Mouse (Mus musculus): ENCODE measurements at regions not wholly inside any gene's neighbourhood (a gene's known extent, or its start where the extent isn't known, plus 50 kb on each side); places are given as distances from the start of the nearest gene placed in this dataset.
A peak's percentile ranks its signal among the peaks of the same experiment; 100 is the strongest.

GRCm38 (mm10) chr10:104455549-104456351, 261.9 kb downstream of the Gm4340 start:
- Histone ChIP-seq H3K27me3 (ENCODE audit: control insufficient read depth, insufficient read depth, low read length) (no peaks in the 10 kb centered on the region), H3K4me2 (peak overlapping the region; percentile 29; the same call in 1 of the 2 replicates), H3K27ac (ENCODE audit: low read depth, low read length) (no peak overlapping the region), H3K36me3 (ENCODE audit: control insufficient read depth, insufficient read depth, low read length) (no peaks in the 10 kb centered on the region), H3K9ac (ENCODE audit: low read length) (no peak overlapping the region), H3K4me1 (ENCODE audit: control insufficient read depth, insufficient read depth, low read length) (peaks cover 4% of the 10 kb centered on the region; the same call in 1 of the 2 replicates), H3K9me3 (ENCODE audit: control insufficient read depth, low read length) (no peaks in the 10 kb centered on the region), H3K4me3 (ENCODE audit: low read depth, low read length) (no peak overlapping the region)
- ATAC-seq (ENCODE audit: low FRiP score) (peak; percentile 58; the same call in 1 of the 2 replicates), DNase-seq (ENCODE audit: low spot score, missing footprints) (peak; percentile 84)
- 61% methylated on average over 14 of the region's 14 CpGs for WGBS

GRCm38 (mm10) chr10:104456352-104456725, 262.5 kb downstream of the Gm4340 start:
- no peaks in the 10 kb centered on the region for H3K27me3 ChIP-seq (ENCODE audit: control insufficient read depth, insufficient read depth, low read length)
- no peaks in the 10 kb centered on the region for H3K36me3 ChIP-seq (ENCODE audit: control insufficient read depth, insufficient read depth, low read length)
- peak; percentile 19; the same call in 1 of the 2 replicates for ATAC-seq (ENCODE audit: low FRiP score)
- H3K9ac ChIP-seq (ENCODE audit: low read length) = no peak overlapping the region
- peak overlapping the region; percentile 29; the same call in 1 of the 2 replicates for H3K4me2 ChIP-seq
- H3K4me3 ChIP-seq (ENCODE audit: low read depth, low read length) = no peak overlapping the region
- WGBS = 48% methylated on average over 5 of the region's 5 CpGs
- H3K4me1 ChIP-seq (ENCODE audit: control insufficient read depth, insufficient read depth, low read length) = peaks cover 4% of the 10 kb centered on the region; the same call in 1 of the 2 replicates
- DNase-seq (ENCODE audit: low spot score, missing footprints) = no peak
- no peak overlapping the region for H3K27ac ChIP-seq (ENCODE audit: low read depth, low read length)
- no peaks in the 10 kb centered on the region for H3K9me3 ChIP-seq (ENCODE audit: control insufficient read depth, low read length)

- Histone ChIP-seq H3K9me3 (ENCODE audit: control insufficient read depth, low read length) (no peaks in the 10 kb centered on the region), H3K36me3 (ENCODE audit: control insufficient read depth, insufficient read depth, low read length) (no peaks in the 10 kb centered on the region), H3K27me3 (ENCODE audit: control insufficient read depth, insufficient read depth, low read length) (no peaks in the 10 kb centered on the region), H3K4me1 (ENCODE audit: control insufficient read depth, insufficient read depth, low read length) (no peaks in the 10 kb centered on the region), H3K27ac (ENCODE audit: low read depth, low read length) (no peak overlapping the region), H3K9ac (ENCODE audit: low read length) (no peak overlapping the region), H3K4me2 (no peak overlapping the region), H3K4me3 (ENCODE audit: low read depth, low read length) (no peak overlapping the region)
- ATAC-seq (ENCODE audit: low FRiP score) = peak; percentile 62
- DNase-seq (ENCODE audit: low spot score, missing footprints) = peak; percentile 51
- whole genome bisulfite sequencing = 86% methylated on average over 5 of the region's 5 CpGs
Observed at GRCm38 (mm10) chr10:104486226-104486944, 292.5 kb downstream of the Gm4340 start.

- 87% methylated on average over 4 of the region's 4 CpGs for WGBS
- DNase-seq (ENCODE audit: low spot score, missing footprints) = peak; percentile 47
- H3K4me1 ChIP-seq (ENCODE audit: control insufficient read depth, insufficient read depth, low read length) = no peaks in the 10 kb centered on the region
Observed at GRCm38 (mm10) chr10:104489301-104489700, 295.5 kb downstream of the Gm4340 start.

GRCm38 (mm10) chr10:104490943-104491631, 297.2 kb downstream of the Gm4340 start:
- DNase-seq (ENCODE audit: low spot score, missing footprints) (peak; percentile 64), ATAC-seq (ENCODE audit: low FRiP score) (no peak)
- no peaks in the 10 kb centered on the region for H3K9me3 ChIP-seq (ENCODE audit: control insufficient read depth, low read length)
- WGBS = 67% methylated on average over 2 of the region's 2 CpGs
- H3K36me3 ChIP-seq (ENCODE audit: control insufficient read depth, insufficient read depth, low read length) = no peaks in the 10 kb centered on the region
- no peaks in the 10 kb centered on the region for H3K27me3 ChIP-seq (ENCODE audit: control insufficient read depth, insufficient read depth, low read length)
- H3K4me1 ChIP-seq (ENCODE audit: control insufficient read depth, insufficient read depth, low read length) = no peaks in the 10 kb centered on the region
- H3K27ac ChIP-seq (ENCODE audit: low read depth, low read length) = no peak overlapping the region
- H3K9ac ChIP-seq (ENCODE audit: low read length) = no peak overlapping the region
- H3K4me2 ChIP-seq = no peak overlapping the region
- H3K4me3 ChIP-seq (ENCODE audit: low read depth, low read length) = no peak overlapping the region

More at GRCm38 (mm10) chr10:104489301-104489700, 295.5 kb downstream of the Gm4340 start:
- no peak overlapping the region for H3K9ac ChIP-seq (ENCODE audit: low read length)
- no peak overlapping the region for H3K4me3 ChIP-seq (ENCODE audit: low read depth, low read length)
- no peaks in the 10 kb centered on the region for H3K27me3 ChIP-seq (ENCODE audit: control insufficient read depth, insufficient read depth, low read length)
- no peaks in the 10 kb centered on the region for H3K9me3 ChIP-seq (ENCODE audit: control insufficient read depth, low read length)
- no peak for ATAC-seq (ENCODE audit: low FRiP score)
- no peak overlapping the region for H3K27ac ChIP-seq (ENCODE audit: low read depth, low read length)
- H3K36me3 ChIP-seq (ENCODE audit: control insufficient read depth, insufficient read depth, low read length) = no peaks in the 10 kb centered on the region
- H3K4me2 ChIP-seq = no peak overlapping the region
